Mouse (Mus musculus) T-helper 1 cell (primary cell): ENCODE results near the gene Mycn.

Source experiments
- in situ Hi-C: fragments of 300-600 bp; cut with MboI, MseI; formaldehyde crosslinking; loops from one replicate; pipeline ENCODE4 v1.15.1; 2025; ENCODE audit warnings: high pct_unique_total_duplicates

The Mycn gene

DNA sequence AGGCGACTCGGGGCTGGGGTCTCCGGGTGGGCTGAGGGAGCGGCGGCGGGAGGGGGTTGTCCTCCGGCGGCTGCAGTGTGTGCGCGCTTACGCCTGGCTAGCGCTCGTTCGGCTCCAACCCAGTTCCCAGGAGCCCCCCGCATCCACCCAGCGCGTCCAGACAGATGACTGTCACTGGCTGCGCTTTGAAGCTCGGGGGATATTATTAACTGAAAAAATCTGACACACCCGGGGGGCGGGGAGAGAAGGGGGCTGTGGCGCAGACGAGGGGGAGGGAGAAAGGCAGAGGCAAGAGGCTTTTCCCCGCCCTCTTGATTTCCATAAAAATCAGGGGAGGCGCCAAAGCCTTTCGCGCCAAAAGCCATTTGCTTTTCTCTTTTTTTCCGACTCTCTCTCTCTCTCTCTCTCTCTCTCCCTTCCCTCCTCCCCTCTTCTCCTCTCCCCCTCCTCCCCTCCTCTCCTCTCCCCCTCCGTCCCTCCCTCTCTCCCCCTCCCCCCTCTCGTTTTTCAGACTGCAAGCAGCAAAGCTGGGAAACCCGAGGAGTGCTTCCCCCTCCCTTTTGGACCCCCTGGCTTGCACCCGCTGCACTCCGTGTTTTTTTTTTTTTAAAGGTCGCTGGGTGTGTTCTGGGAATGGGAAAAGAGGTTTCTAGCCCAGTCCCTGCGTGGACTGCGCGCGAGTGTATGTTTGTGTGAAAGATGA is at the start of gene Mycn:
Mycn (minus strand) TSS at position 254 of the 703 bp plus-strand sequence.
- in situ Hi-C loops, result loop anchor here (10.0 to 25.0 kb wide), 2 partner anchors 767 to 1605 kb away; no protein-coding TSS in a partner anchor

DNA sequence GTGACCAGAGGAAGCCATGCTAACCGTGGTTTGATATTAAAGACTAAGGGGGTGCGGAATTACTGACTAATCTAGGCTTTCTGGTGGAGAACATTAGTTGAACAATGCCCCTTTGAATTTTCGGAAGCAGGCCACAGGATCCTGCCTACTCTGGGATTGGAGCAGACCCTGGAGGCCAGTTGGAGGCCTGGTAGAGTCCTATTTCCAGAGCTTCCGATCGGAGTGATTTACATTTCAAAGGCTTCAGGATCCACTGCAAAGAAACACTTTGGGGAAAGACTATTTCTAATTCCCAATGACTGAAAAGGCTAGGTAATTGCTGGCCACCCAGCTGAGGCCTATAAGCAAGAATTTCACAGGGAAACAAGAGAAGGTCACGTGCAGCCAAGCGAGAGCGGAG is 45.7 kb upstream of the Mycn start:
- in situ Hi-C loops, result no loop called here

- in situ Hi-C loops, result no loop called here
Measured at GRCm38 (mm10) chr12:12986612-12987206, 45.0 kb upstream of the Mycn start.

DNA sequence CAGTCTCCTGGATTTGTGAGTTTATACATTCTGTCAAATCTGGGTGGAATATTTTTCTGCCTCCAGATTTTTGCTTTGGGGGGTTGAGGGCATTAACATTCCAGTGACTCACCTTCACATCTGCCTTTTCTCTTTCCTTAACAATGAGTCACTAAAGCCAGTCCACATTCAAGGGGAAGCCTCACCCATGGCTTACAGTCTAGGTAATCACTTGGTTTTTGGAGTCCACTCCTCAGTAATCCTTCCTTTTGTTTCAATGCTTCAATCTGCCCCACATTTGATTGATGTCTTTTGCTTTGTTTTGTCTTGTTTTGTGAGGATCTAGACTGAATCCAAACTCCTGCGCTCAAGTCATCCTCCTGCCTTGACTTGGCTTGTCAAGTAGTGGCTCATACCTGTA is 41.3 kb upstream of the Mycn start:
- in situ Hi-C loops, result no loop called here

DNA sequence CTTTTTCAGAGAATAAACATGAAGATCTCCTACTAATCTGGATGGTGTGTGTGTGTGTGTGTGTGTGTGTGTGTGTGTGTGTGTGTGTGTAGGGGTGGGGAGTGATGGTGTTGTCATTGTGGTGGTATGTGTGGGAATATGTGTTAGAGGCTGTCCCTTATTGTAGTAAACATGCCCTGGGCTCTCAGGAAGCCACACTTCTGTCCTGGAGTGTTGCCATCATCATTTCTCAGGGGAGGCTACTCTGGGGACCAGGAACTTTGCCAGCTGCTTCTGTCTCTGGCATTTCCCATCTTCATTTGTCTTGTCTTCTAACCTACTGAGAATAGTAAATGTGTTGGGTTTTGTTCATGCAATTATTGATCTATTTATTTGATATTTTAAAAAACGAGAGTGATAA is 33.7 kb upstream of the Mycn start:
- in situ Hi-C loops, result loop anchor here (10.0 kb wide), 1 partner anchor 49 kb away; no protein-coding TSS in a partner anchor

GRCm38 (mm10) chr12:12972756-12973435 is 31.2 kb upstream of the Mycn start:
- in situ Hi-C loops, result loop anchor here (10.0 kb wide), 1 partner anchor 52 kb away; no protein-coding TSS in a partner anchor

- in situ Hi-C loops, result no loop called here
Measured at GRCm38 (mm10) chr12:12967946-12968345, 26.2 kb upstream of the Mycn start.

DNA sequence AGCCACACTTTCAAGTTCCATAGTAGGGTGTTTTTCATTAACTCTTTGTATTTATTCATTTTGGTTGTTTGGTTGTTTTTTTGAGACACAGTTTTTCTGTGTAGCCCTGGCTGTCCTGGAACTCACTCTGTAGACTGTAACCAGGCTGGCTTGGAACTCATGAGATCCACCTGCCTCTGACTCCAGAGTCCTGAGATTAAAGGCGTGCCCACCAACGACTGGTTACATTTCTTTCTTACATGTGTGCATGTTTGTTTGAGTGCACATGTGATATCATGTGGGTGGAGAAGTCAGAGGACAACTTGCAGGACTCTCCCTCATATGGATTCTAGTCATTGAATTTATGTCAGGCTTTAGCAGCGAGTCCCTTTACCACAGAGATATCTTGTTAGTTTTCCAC is 23.1 kb upstream of the Mycn start:
- in situ Hi-C loops, result no loop called here

DNA sequence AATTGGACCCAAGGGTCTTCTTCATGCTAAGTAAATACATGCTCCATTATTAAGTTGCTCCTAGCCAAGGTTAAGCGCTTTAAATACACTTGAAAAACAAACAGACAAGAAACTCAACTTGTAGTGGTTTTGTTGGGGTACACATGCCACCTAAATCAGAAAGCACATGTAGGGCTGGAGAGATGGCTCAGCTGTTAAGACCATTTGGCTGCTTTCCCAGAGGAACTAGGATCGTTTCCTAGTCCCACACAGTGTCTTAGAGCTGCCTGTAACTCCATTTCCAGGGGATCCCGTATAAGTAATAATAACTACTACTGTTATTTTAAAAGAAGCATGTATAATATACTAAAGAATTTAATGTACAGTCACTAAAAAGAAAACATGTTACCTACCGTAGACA is 5.9 kb upstream of the Mycn start:
- in situ Hi-C loops, result loop anchor here (10.0 to 25.0 kb wide), 2 partner anchors 773 to 1610 kb away; no protein-coding TSS in a partner anchor

DNA sequence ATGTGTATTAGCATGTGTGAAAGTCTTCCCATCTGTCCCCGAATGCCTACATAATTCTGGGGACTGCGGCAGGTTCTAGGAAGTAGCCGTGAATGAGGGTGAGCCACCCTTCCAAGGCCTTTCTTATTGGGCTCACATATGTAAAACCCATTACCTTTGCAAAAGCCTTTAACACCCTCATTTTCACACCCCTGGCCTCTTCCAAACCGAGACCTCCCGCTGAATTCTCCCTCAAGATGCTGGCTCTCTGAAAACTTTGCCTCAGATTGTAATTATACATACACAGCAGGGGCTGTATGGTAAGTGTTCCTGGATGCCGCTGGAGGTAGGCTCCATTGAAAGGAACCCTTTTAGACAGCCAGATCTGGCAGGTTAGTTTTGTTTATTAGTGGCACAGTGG is 1.6 kb upstream of the Mycn start:
- in situ Hi-C loops, result loop anchor here (10.0 to 25.0 kb wide), 2 partner anchors 768 to 1606 kb away; no protein-coding TSS in a partner anchor

GRCm38 (mm10) chr12:12942364-12943050 is 793 bp upstream of the Mycn start:
- in situ Hi-C loops, result loop anchor here (10.0 to 25.0 kb wide), 2 partner anchors 768 to 1605 kb away; no protein-coding TSS in a partner anchor

- in situ Hi-C loops, result loop anchor here (10.0 to 25.0 kb wide), 2 partner anchors 766 to 1604 kb away; no protein-coding TSS in a partner anchor
Measured at GRCm38 (mm10) chr12:12941129-12941504, 597 bp downstream of the Mycn start.

GRCm38 (mm10) chr12:12940466-12941128 is 1.1 kb downstream of the Mycn start:
- in situ Hi-C loops, result loop anchor here (10.0 to 25.0 kb wide), 2 partner anchors 766 to 1603 kb away; no protein-coding TSS in a partner anchor

DNA sequence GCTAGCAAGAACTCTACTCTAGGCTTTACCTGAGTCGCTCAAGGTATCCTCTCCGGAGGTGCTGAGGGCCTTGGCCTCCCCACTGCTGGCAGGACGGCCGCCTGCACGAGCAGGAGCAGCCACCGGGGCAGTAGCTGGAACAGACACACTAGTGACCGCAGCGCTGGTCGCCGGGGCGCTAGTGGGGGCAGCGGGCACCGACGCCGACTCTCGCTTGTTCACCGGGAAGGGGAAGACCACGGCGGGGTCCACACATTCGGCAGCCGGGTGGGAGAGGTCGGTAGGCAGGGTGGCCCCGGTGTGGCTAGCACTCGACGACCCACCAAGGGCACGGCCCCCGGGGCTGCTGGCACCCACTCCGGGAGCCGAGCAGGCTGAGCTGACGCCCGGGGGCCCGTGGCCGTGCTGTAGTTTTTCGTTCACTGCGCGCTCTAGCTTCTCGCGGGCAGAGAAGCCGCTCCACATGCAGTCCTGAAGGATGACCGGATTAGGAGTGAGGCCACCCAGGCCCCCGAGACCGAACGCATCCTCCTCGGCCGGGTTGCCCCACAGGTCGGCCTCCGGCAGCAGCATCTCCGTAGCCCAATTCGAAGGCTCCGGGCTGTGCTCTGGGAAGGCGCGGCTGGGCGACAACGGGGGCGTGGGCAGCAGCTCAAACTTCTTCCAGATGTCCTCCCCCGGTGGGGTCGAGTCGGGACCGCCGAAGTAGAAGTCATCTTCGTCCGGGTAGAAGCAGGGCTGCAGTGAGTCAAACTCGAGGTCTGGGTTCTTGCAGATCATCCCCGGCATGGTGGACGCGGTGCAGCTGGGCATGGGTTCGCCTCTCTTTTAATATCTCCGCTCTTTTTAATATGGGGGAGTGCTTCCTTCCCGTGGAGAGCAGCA is 1.9 kb downstream of the Mycn start:
- in situ Hi-C loops, result loop anchor here (5.0 to 25.0 kb wide), 3 partner anchors 518 to 1603 kb away; no protein-coding TSS in a partner anchor

GRCm38 (mm10) chr12:12938850-12939249 is 2.9 kb downstream of the Mycn start:
- in situ Hi-C loops, result loop anchor here (5.0 to 25.0 kb wide), 2 partner anchors 517 to 1602 kb away; no protein-coding TSS in a partner anchor

DNA sequence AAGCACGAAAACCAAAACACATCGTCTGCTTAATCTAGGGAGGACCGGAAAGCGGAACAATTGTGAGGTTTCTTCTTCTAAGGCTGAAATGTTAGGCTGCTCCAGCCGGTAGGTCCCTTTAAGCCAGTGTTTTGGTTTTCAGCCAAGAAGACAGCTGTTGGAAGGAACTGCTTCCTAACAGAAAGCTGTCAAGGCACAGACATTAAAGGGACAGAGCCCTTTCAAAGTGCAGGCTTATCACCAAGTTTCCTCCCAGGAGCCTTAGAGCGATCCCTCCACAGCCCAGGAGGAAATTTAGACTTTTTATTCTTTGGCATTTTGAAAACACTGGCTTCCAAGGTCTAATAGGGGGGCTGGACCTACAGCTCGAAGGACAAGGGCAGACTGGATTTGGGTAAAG is 3.4 kb downstream of the Mycn start:
- in situ Hi-C loops, result loop anchor here (5.0 to 25.0 kb wide), 2 partner anchors 516 to 1601 kb away; no protein-coding TSS in a partner anchor

- in situ Hi-C loops, result loop anchor here (5.0 to 25.0 kb wide), 2 partner anchors 515 to 1600 kb away; no protein-coding TSS in a partner anchor
Measured at GRCm38 (mm10) chr12:12937746-12938145, 4.0 kb downstream of the Mycn start.

GRCm38 (mm10) chr12:12937088-12937487 is 4.6 kb downstream of the Mycn start:
- in situ Hi-C loops, result loop anchor here (5.0 to 25.0 kb wide), 2 partner anchors 515 to 1600 kb away; no protein-coding TSS in a partner anchor

GRCm38 (mm10) chr12:12932238-12932637 is 9.5 kb downstream of the Mycn start:
- in situ Hi-C loops, result loop anchor here (25.0 kb wide), 1 partner anchor 1595 kb away; no protein-coding TSS in a partner anchor
